Mouse (Mus musculus) testis, postnatal 14 days (tissue): Measurements from ENCODE around the gene Malsu1.

Source experiments
- DNase-seq: peaks from one replicate; pipeline ENCODE4 v3.0.0; 2021; ENCODE audit warnings: low spot score

The Malsu1 gene

DNA sequence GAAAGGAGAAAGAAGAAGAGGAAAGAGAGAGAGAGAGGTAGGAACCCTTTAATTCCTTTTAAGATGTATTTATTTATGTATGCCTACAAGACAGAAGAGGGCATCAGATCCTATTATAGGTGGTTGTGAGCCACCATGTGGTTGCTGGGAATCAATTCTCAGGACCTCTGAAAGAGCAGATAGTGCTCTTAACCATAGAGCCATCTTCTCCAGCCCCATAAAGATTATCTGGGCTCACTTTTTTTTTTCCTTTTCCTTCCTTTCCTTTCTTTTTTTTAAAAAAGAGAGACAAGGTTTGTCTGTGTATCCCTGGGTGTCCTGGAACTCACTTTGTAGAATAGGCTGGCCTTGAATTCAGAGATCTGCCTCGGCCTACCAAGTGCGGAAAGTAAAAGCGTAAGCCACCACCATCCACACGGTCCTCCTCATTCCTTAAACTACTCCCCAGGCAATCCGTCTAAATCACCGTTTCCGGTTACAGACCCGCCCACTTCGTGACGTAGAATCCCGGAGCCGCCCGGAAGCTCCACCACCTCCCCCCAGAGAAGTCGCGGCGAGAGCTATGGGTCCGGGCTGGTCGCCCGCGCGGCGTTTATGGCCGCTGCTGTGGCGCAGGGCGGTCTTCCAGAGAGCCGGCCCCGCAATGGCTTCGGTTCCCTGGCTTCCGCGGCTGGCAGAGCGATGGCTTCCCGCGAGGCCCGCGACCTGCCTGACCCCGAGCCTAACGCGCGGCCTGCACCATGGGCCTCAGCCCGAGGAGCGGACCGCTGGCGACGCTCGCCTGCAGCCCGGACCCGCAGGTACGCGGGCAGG, at the start of gene Malsu1:
Malsu1 (plus strand) TSS at position 492 of the 813 bp plus-strand sequence.
- DNase-seq, result peak; percentile 94

GRCm38 (mm10) chr6:49025290-49025689, 48.3 kb upstream of the Malsu1 start:
- no peak for DNase-seq

DNA sequence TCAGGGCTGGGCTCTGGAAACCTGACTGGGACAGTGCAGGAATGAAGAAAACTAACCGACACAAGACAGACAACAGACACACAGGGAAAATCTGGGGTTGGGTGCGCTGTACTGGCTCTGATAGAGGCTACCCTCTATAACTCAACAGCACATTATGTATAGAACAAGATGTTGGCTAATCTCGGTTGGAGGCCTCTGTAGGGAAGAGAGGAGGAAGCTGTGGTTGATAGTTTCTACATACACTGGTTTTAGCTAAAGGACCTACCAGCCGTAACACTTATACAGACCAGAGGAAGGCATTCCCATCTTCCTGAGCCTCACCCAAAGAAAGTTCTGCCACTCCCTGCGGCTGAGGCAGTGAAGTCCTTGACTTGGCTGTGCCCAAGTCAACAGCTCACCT, 47.1 kb upstream of the Malsu1 start:
- DNase-seq, result no peak

DNA sequence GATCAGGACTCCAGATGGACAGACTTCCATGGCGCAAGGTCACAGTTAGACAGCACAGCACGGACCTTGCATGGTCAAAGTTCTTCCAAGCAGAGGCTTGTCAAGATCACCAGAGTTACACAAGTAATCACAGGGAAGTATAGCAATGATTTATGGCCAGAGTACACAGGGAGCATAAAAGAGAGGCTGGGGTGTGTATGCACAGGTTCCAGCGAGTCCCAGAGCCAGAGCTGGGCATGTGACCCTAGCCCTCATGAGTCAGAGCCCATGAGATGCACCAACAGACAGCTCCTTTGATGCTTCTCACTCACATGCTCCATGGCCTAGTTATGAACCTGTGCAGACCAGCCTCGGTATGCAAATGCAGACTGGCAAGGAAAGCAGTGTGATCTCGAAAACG, 45.6 kb upstream of the Malsu1 start:
- DNase-seq, result no peak

GRCm38 (mm10) chr6:49028708-49029107, 44.9 kb upstream of the Malsu1 start:
- DNase-seq, result no peak

DNA sequence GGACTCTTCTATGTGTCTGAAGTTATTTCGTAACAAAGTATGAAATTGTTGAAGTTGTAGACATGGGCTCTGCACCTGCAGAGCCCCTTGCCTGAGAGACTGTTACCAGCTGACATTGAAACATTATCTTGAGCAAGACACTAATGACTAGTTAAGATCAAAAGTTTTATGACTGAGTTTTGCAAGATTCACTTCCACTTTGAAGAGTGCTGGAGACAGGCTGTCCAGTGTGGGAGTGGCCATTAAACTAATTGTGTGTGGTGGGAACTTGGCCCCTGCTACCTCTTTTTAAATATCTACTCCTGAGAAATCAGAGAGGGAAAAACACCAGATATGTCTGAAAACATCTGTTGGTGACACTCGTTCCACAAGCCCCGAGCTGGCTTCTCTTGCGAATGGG, 42.4 kb upstream of the Malsu1 start:
- no peak for DNase-seq

DNA sequence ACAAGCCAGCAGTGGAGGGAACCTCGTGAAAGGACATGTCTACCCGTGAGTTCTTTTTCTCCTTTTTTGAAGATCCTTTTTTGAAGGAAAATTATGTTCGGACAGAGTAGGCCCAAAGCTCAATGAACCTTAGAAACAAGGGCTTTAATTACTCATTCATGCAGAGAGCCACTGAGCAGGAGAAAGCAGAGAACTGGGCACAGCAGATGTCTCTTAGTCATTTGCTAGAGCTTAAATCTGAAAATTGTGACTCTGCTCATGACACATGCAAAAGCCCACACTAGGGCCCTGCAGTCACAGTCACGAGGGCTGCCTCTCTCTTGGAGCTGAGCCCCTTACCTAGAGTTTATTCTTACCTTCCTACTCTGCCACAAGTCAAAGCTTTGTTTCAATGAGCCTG, 40.8 kb upstream of the Malsu1 start:
- no peak for DNase-seq

DNA sequence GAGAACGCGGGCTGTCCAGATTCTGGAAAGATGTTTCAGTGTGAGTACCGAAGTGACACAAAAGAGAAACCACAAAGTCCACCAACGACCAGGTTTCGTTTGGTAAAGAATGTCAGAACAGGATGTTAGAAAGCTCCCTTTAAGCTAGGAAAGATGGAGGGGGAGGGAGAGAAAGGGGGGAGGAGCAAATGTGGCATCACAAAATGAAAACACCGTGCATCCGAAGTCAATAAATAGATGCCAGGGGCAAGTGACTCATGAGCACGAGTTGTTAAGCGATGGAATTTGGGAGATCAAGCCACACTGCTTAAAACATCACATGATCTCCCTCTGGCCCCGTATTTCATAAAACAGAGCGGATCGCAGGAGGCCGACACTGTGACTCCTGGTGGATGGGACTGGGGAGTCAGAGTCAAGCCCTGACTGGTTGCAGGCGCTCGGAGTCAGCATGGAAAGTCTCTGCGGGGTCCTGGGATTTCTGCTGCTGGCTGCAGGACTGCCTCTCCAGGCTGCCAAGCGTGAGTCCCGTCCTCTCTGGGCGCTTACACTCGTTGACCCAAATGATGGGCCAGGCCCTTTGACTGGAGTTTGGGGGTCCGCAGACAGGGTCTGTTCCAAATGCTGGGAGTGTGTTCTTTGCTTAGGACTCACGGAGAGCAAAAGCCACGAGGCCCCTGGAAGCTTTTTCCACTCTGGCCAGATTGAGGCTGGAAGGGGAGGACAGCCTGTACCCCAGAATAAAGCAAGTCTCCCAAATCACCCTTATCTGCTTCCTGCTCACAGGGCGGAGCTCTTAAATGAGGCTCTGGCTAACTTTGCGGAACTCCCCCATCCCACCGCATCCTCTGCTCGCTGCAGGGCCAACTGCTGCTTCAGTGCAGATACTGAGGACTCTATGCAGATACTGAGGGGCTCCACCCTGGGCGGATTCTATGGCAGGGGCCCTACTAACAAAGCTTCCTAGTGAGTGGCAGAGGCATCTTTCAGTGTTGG, 37.0 kb upstream of the Malsu1 start, which contains the start of gene Gpnmb:
Gpnmb (plus strand) TSS at position 272 of the 993 bp plus-strand sequence.
- DNase-seq, result no peak

DNA sequence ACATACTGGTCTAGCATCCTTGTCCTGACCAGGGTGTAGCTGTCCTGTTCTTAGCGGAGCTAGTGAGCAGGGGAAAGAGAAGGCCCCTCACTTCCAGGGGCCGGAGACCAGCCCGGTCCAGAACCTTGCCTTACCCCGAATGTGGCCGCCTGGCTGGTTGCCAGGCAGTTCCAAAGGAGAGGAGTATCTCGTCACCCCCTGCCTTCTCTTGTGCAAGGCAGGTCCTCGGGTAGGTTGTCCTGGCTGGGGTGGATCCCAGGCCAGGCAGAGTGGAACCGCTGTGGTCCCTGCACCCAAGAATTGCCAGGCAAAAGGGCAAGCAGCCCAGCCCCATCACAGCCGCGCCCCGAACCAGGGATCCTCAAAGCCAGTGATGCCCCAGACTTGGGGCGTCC, 36.3 kb upstream of the Malsu1 start:
- DNase-seq, result no peak

GRCm38 (mm10) chr6:49039470-49040180, 34.0 kb upstream of the Malsu1 start:
- peak; percentile 14 for DNase-seq

DNA sequence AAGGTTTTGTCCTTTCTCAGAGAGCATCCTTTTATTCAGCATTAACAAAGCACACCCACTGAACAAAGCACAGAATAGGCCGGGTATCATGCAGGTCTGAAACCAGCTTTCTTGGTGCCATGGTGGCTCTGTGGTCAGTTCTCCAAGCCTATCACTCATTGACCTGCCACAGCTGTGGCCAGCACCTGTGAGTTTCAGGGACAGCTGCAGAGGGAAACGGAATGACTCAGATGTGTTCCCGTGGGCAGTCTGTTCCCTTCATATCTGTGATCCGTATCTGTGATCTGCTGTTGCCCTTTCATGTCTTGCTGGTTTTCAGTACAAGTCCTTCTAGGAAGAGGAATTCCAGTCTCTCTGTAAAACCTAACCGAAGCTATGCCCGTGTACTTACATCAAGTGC, 27.1 kb upstream of the Malsu1 start:
- DNase-seq, result no peak

DNA sequence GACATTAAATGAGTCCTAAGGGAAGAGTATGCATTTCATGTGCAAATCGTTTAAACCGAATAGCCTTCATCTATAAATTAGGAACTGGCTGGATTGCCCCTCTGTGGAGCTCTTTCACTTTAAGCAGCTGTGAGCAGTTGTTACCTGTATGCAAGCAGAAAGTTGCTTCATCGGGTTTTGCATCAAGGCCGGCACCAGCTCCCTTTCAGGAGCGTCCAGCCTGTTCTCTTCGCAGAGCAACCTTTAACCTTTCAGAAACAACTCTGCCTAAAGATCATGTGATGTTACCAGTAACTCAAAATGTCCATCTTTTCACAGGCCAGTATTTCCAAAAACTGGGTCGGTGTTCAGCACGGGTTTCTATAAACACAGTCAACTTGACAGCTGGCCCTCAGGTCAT, 26.6 kb upstream of the Malsu1 start:
- no peak for DNase-seq

- peak; percentile 13 for DNase-seq
Measured at GRCm38 (mm10) chr6:49047848-49048247, 25.7 kb upstream of the Malsu1 start.

DNA sequence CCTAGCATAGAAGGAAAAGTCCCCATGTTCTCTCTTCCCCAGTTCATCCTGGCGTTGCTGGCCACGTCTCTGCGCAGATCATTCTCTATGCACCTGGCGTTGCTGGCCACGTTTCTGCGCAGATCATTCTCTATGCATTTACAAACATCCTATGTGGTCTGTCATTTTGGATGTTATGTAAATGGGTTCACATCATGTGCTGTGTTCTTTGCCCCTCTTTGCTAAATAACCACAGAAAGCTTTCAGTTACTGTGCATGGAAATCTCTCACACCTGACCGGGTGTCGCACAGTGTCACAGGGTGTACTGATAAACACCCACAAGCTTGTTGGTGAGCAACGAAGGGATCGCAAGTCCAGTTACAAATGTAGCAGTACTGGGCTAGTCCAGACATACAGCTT, 25.2 kb upstream of the Malsu1 start:
- no peak for DNase-seq

- no peak for DNase-seq
Measured at GRCm38 (mm10) chr6:49050677-49051410, 22.8 kb upstream of the Malsu1 start.

GRCm38 (mm10) chr6:49052191-49052590, 21.4 kb upstream of the Malsu1 start:
- no peak for DNase-seq

GRCm38 (mm10) chr6:49055256-49055733, 18.3 kb upstream of the Malsu1 start:
- no peak for DNase-seq

GRCm38 (mm10) chr6:49056009-49056408, 17.6 kb upstream of the Malsu1 start:
- no peak for DNase-seq

GRCm38 (mm10) chr6:49057053-49058021, 16.3 kb upstream of the Malsu1 start:
- DNase-seq, result peak; percentile 42

GRCm38 (mm10) chr6:49068361-49068760, 5.2 kb upstream of the Malsu1 start:
- no peak for DNase-seq
